Mouse (Mus musculus) lung, postnatal 0 days (tissue): ENCODE results near the gene Ccp110.

Experiments used
- CTCF ChIP-seq: IDR thresholded peaks from 2 replicates; pipeline ENCODE4 v1.5.1; 2016; ENCODE audit warnings: antibody characterized with exemption, mild to moderate bottlenecking
- EP300 ChIP-seq: IDR thresholded peaks from 2 replicates; pipeline ENCODE4 v1.6.1; 2016; ENCODE audit warnings: antibody characterized with exemption, mild to moderate bottlenecking, control low read depth

- TF ChIP-seq CTCF = no peak
- TF ChIP-seq EP300 = peak; percentile 44
Measured at GRCm38 (mm10) chr7:118776491-118776890, 64.1 kb downstream of the Ccp110 start.
